Mouse (Mus musculus) myocyte (in vitro differentiated cells): ENCODE measurements at regions not wholly inside any gene's neighbourhood (a gene's known extent, or its start where the extent isn't known, plus 50 kb on each side); places are given as distances from the start of the nearest gene placed in this dataset.

ENCODE experiments used
- H3K27me3 ChIP-seq: one replicate; pipeline ENCODE4 v1.6.1; 2011; ENCODE audit not compliant: control insufficient read depth, insufficient read depth, insufficient read length
- H3K36me3 ChIP-seq: one replicate; pipeline ENCODE4 v1.6.1; 2011; ENCODE audit not compliant: control insufficient read depth, insufficient read depth
- H3K4me2 ChIP-seq: one replicate; pipeline ENCODE4 v1.6.1; 2011; ENCODE audit warnings: low read depth, control low read depth
- H3K4me3 ChIP-seq: one replicate; pipeline ENCODE4 v1.5.1; 2011; ENCODE audit warnings: mild to moderate bottlenecking, control low read depth, moderate library complexity
- H3K79me2 ChIP-seq: one replicate; pipeline ENCODE4 v1.6.1; 2011; ENCODE audit not compliant: control insufficient read depth, insufficient read depth
- H3ac ChIP-seq: one replicate; pipeline ENCODE4 v1.6.1; 2011; ENCODE audit not compliant: control insufficient read depth, insufficient read length
- CEBPB ChIP-seq: IDR thresholded peaks from 2 replicates; pipeline ENCODE4 v1.6.1; 2011; ENCODE audit warnings: mild to moderate bottlenecking, moderate library complexity; ENCODE audit not compliant: poor library complexity, insufficient read depth, severe bottlenecking
- E2F4 ChIP-seq: IDR thresholded peaks from one replicate; pipeline ENCODE4 v1.6.1; 2011; ENCODE audit warnings: mild to moderate bottlenecking, control low read depth, moderate library complexity; ENCODE audit not compliant: insufficient read depth
- MAX ChIP-seq: IDR thresholded peaks from one replicate; pipeline ENCODE4 v1.6.1; 2011; ENCODE audit warnings: low read depth, mild to moderate bottlenecking, control low read depth
- MYOD1 ChIP-seq, 3 experiments: IDR thresholded peaks; one replicate each; pipeline ENCODE4 v1.6.1; 2011; ENCODE audit warnings: control low read depth in 2 of 3, low read depth in 2 of 3, mild to moderate bottlenecking in 2 of 3, moderate library complexity in 1 of 3; ENCODE audit not compliant: insufficient read length in 2 of 3, control insufficient read depth in 1 of 3
- MYOG ChIP-seq, 3 experiments: IDR thresholded peaks; one replicate each; pipeline ENCODE4 v1.6.1; 2011; ENCODE audit warnings: control low read depth in 2 of 3, low read depth in 2 of 3, mild to moderate bottlenecking in 2 of 3; ENCODE audit not compliant: insufficient read length in 2 of 3, control insufficient read depth in 1 of 3, insufficient read depth in 1 of 3
- POLR2A ChIP-seq: IDR thresholded peaks from one replicate; pipeline ENCODE4 v1.6.1; 2011; ENCODE audit warnings: low read depth, mild to moderate bottlenecking, control low read depth, moderate library complexity; ENCODE audit not compliant: insufficient read length
- POLR2AphosphoS2 ChIP-seq: IDR thresholded peaks from one replicate; pipeline ENCODE4 v1.6.1; 2011; ENCODE audit warnings: low read depth, control low read depth; ENCODE audit not compliant: insufficient read length
- REST ChIP-seq: IDR thresholded peaks from one replicate; pipeline ENCODE4 v1.6.1; 2011; ENCODE audit warnings: mild to moderate bottlenecking, control low read depth, moderate library complexity; ENCODE audit not compliant: insufficient read depth, insufficient read length
- SRF ChIP-seq: IDR thresholded peaks from one replicate; pipeline ENCODE4 v1.6.1; 2011; ENCODE audit warnings: low read depth; ENCODE audit not compliant: control insufficient read depth, insufficient read length
- TCF12 ChIP-seq: IDR thresholded peaks from one replicate; pipeline ENCODE4 v1.6.1; 2011; ENCODE audit warnings: mild to moderate bottlenecking, control low read depth; ENCODE audit not compliant: poor library complexity, insufficient read depth, severe bottlenecking
- TCF3 ChIP-seq: IDR thresholded peaks from one replicate; pipeline ENCODE4 v1.6.1; 2011; ENCODE audit warnings: low read depth, control low read depth; ENCODE audit not compliant: insufficient read length
- USF1 ChIP-seq: IDR thresholded peaks from one replicate; pipeline ENCODE4 v1.6.1; 2011; ENCODE audit warnings: low read depth, mild to moderate bottlenecking, control low read depth, moderate library complexity

GRCm38 (mm10) chr15:87898655-87899054, 354.6 kb downstream of the Fam19a5 start:
- no peak overlapping the region for H3K4me2 ChIP-seq
- H3K4me3 ChIP-seq, result no peak overlapping the region
- H3K27me3 ChIP-seq, result no peaks in the 10 kb centered on the region
- no peak overlapping the region for H3ac ChIP-seq
- no peaks in the 10 kb centered on the region for H3K36me3 ChIP-seq
- TF ChIP-seq POLR2AphosphoS2 (no peak), REST (no peak), MAX (no peak), MYOG (IDR thresholded peaks at IDR 0.05; ENCODE audit: control insufficient read depth in 1 of 3, insufficient read depth in 1 of 3, insufficient read length in 2 of 3, low read depth in 2 of 3) (no peak), E2F4 (no peak), POLR2A (no peak), SRF (no peak), TCF12 (no peak), TCF3 (no peak), USF1 (no peak), MYOD1 (IDR thresholded peaks at IDR 0.05; ENCODE audit: control insufficient read depth in 1 of 3, insufficient read length in 2 of 3, low read depth in 2 of 3) (no peak), CEBPB (no peak)
- no peaks in the 10 kb centered on the region for H3K79me2 ChIP-seq

GRCm38 (mm10) chr15:87904436-87904835, 360.3 kb downstream of the Fam19a5 start:
- Histone ChIP-seq H3K36me3 (no peaks in the 10 kb centered on the region), H3K27me3 (no peaks in the 10 kb centered on the region), H3K4me3 (no peak overlapping the region), H3K79me2 (no peaks in the 10 kb centered on the region), H3ac (no peak overlapping the region), H3K4me2 (no peak overlapping the region)
- no peak for TF ChIP-seq CEBPB
- no peak for TF ChIP-seq POLR2A
- TF ChIP-seq TCF3, result no peak
- no peak for TF ChIP-seq USF1
- TF ChIP-seq SRF, result no peak
- TF ChIP-seq MYOG (IDR thresholded peaks at IDR 0.05; ENCODE audit: control insufficient read depth in 1 of 3, insufficient read depth in 1 of 3, insufficient read length in 2 of 3, low read depth in 2 of 3), result no peak
- TF ChIP-seq POLR2AphosphoS2, result no peak
- no peak for TF ChIP-seq MAX

GRCm38 (mm10) chr15:87906310-87906709, 362.2 kb downstream of the Fam19a5 start:
- no peak for TF ChIP-seq USF1
- TF ChIP-seq POLR2AphosphoS2, result no peak
- no peak for TF ChIP-seq MYOG (IDR thresholded peaks at IDR 0.05; ENCODE audit: control insufficient read depth in 1 of 3, insufficient read depth in 1 of 3, insufficient read length in 2 of 3, low read depth in 2 of 3)
- TF ChIP-seq MAX, result no peak
- Histone ChIP-seq H3ac (no peak overlapping the region), H3K4me3 (no peak overlapping the region), H3K79me2 (no peaks in the 10 kb centered on the region), H3K4me2 (no peak overlapping the region), H3K36me3 (no peaks in the 10 kb centered on the region), H3K27me3 (no peaks in the 10 kb centered on the region)

- TF ChIP-seq TCF12 (no peak), MYOG (IDR thresholded peaks at IDR 0.05; ENCODE audit: control insufficient read depth in 1 of 3, insufficient read depth in 1 of 3, insufficient read length in 2 of 3, low read depth in 2 of 3) (no peak), SRF (no peak), USF1 (no peak), TCF3 (no peak), REST (no peak), MYOD1 (IDR thresholded peaks at IDR 0.05; ENCODE audit: control insufficient read depth in 1 of 3, insufficient read length in 2 of 3, low read depth in 2 of 3) (no peak), POLR2AphosphoS2 (no peak), MAX (no peak)
- H3ac ChIP-seq, result no peak overlapping the region
- H3K4me3 ChIP-seq, result no peak overlapping the region
- H3K4me2 ChIP-seq, result no peak overlapping the region
- H3K79me2 ChIP-seq, result no peaks in the 10 kb centered on the region
- H3K36me3 ChIP-seq, result no peaks in the 10 kb centered on the region
- no peaks in the 10 kb centered on the region for H3K27me3 ChIP-seq
Observed at GRCm38 (mm10) chr15:87922091-87922490, 378.0 kb downstream of the Fam19a5 start.

GRCm38 (mm10) chr15:87922781-87923446, 378.8 kb downstream of the Fam19a5 start:
- Histone ChIP-seq H3K27me3 (no peaks in the 10 kb centered on the region), H3K4me3 (no peak overlapping the region), H3K36me3 (no peaks in the 10 kb centered on the region), H3ac (no peak overlapping the region), H3K79me2 (no peaks in the 10 kb centered on the region), H3K4me2 (no peak overlapping the region)
- TF ChIP-seq USF1 (no peak), POLR2A (no peak), MYOG (IDR thresholded peaks at IDR 0.05; ENCODE audit: control insufficient read depth in 1 of 3, insufficient read depth in 1 of 3, insufficient read length in 2 of 3, low read depth in 2 of 3) (no peak)
